Mouse (Mus musculus) ovary, adult 10 weeks (tissue): Measurements from ENCODE around the gene Ddx18. TPM values are rescaled to one million over a fixed set of nuclear protein-coding genes. Genes with fewer than 3 reads are reported as not detected.

Source experiments
- polyA plus RNA-seq: library from polyadenylated mRNA; stranded (reverse); fragments of 350-450 nt; fragmentation: Illumina TruSeq; extraction: RNeasy Lipid Tissue Mini Kit (QIAGEN cat#74804); gene quantifications from one replicate; pipeline ENCODE4 v1.2.3, GENCODE M21; 2014

Gene Ddx18
- 80.9 TPM for polyA plus RNA-seq

DNA sequence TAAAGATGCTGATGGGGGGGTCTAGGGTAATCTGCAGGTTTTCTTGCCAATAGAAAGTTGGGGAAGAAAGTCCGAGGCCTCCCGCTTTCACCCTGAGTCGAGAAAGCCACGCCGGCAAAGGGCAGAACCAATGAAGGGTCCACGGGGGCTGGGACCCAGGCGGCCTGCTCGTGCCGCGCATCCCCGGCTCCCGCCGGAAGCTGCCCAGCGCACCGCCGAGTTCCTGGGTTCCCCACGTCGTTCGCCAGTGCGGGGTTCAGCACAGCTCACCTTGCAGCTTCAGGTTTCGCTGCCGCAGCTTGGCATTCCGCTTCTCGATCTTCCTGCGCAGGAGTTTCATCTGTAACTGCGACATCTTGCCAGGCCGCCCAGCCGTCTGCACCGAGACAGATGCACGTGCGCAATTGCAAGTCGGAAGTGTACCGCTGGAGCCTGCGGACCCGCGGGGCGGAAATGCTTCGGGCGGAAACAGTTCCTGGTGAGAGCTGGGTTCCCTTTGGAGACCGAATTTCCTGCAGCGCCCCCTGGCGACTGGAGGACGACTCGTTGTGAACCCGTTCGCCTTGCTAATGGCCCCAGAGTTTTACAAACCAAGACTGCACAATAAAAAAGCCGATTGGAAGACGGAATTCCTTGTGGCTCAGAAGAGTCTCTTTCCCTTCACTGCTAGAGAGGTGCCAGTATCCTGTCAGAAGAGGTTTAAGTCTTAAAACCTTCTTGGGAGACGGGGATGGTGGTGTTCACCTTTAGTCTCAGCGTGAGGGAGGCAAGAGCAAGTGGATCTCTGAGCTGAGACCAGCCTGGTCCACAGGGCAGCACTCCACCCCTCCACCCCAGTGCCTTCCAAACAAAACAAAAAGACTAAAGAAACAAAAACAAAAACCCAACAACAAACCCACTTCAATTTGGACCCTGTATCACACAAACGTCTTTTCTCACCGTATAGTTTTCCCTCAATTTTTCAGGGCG, at the start of gene Ddx18:
TSS of gene Ddx18 (minus strand) at position 469 of the 969 bp plus-strand sequence.

DNA sequence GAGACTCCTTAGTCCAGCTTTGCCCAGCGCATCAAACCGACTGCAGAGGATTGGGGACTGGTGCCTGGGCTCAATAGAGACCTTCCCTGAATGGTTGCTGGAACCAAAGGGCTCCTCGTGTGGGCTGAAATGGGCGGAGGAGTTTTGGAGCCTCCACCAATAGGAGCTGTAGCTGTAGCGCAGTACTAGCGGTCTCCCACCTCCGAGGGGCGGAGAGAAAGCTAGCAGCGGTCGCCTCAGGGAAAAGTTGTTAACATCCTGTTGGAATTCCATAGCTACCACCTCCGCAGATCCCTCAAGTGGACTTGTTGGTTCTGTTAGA, 39.4 kb downstream of the Ddx18 start, which contains the start of gene Htr5b:
TSS of gene Htr5b (minus strand) at position 67 of the 322 bp plus-strand sequence.

Other genes starting within 250 kb of the Ddx18 start
- gene Insig2, start 235.4 kb downstream of the Ddx18 start, polyA plus RNA-seq, result 77.2 TPM
- gene Ccdc93, start 136.9 kb downstream of the Ddx18 start, polyA plus RNA-seq, result 11.7 TPM
- gene Htr5b, start 39.5 kb downstream of the Ddx18 start, polyA plus RNA-seq, result not detected